Mouse (Mus musculus) lung, adult 2 months (tissue): ENCODE measurements around the gene Sarm1.

Experiments
- CTCF ChIP-seq: fragments of 200-500 bp; IDR thresholded peaks from 2 replicates; pipeline ENCODE4 v1.5.1; 2011; ENCODE audit warnings: mild to moderate bottlenecking, low read length, control low read depth; ENCODE audit not compliant: insufficient read depth
- POLR2A ChIP-seq: fragments of 200-500 bp; IDR thresholded peaks from 2 replicates; pipeline ENCODE4 v1.6.1; 2011; ENCODE audit warnings: low read depth, mild to moderate bottlenecking, control low read depth, low read length, borderline replicate concordance; ENCODE audit errors: extremely low read depth

GRCm38 (mm10) chr11:78435776-78436349, 61.7 kb downstream of the Sarm1 start:
- peak; percentile 38 for TF ChIP-seq CTCF
- TF ChIP-seq POLR2A: no peak
